Mouse (Mus musculus): ENCODE data around the gene Adamts10. TPM values are rescaled to one million over a fixed set of nuclear protein-coding genes. Genes with fewer than 3 reads are reported as not detected.

Gene Adamts10
- 119 and 142 TPM in 2 replicates for polyA plus RNA-seq (2015; fragmentation: Nextera tagmentation; extraction: Ambion mirVana)

GRCm38 (mm10) chr17:33523918-33524755 lies at the start of gene Adamts10:
Gene Adamts10 (plus strand): TSS chr17:33524204.
- Histone ChIP-seq H3K9me3 (no peaks in the 10 kb centered on the region), H3K4me2 (peak within 1 kb of the TSS; percentile 83), H3K36me3 (peaks cover 12% of the 10 kb centered on the region), H3K4me1 (peaks cover 40% of the 10 kb centered on the region), H3K4me3 (peak within 1 kb of the TSS; percentile 81), H3K27ac (peak within 1 kb of the TSS; percentile 95), H3K9ac (peak within 1 kb of the TSS; percentile 68), H3K27me3 (no peaks in the 10 kb centered on the region)
- under 1% methylated on average over 44 of the region's 44 CpGs for WGBS
- ATAC-seq (ENCODE audit: borderline replicate concordance, extremely low read depth, low FRiP score, low TSS enrichment), result peak; percentile 64

GRCm38 (mm10) chr17:33484020-33484419 lies 40.0 kb upstream of the Adamts10 start:
- Histone ChIP-seq H3K4me1 (0 out of 2 replicates have a peak, but pooled peaks cover 13% of the 10 kb centered on the region), H3K27ac (no peak overlapping the region), H3K36me3 (no peaks in the 10 kb centered on the region), H3K9ac (no peak overlapping the region), H3K4me3 (no peak overlapping the region), H3K9me3 (no peaks in the 10 kb centered on the region), H3K4me2 (no peak overlapping the region), H3K27me3 (no peaks in the 10 kb centered on the region)
- 36% methylated on average over 6 of the region's 6 CpGs for WGBS
- peak; percentile 23; the same call in 1 of the 2 replicates for ATAC-seq (ENCODE audit: borderline replicate concordance, extremely low read depth, low FRiP score, low TSS enrichment)

- 0 out of 2 replicates have a peak, but pooled peaks cover 13% of the 10 kb centered on the region for H3K4me1 ChIP-seq
- H3K36me3 ChIP-seq, result no peaks in the 10 kb centered on the region
- no peak overlapping the region for H3K27ac ChIP-seq
- no peak overlapping the region for H3K4me2 ChIP-seq
- no peak overlapping the region for H3K4me3 ChIP-seq
- WGBS, result 78% methylated on average over 2 of the region's 2 CpGs
- H3K9me3 ChIP-seq, result no peaks in the 10 kb centered on the region
- H3K27me3 ChIP-seq, result no peaks in the 10 kb centered on the region
- no peak for ATAC-seq (ENCODE audit: borderline replicate concordance, extremely low read depth, low FRiP score, low TSS enrichment)
- H3K9ac ChIP-seq, result no peak overlapping the region
Measured at GRCm38 (mm10) chr17:33487211-33487610, 36.8 kb upstream of the Adamts10 start.

- WGBS, result 75% methylated on average over 1 of the region's 1 CpGs
- no peak; the same call in 1 of the 2 replicates for ATAC-seq (ENCODE audit: borderline replicate concordance, extremely low read depth, low FRiP score, low TSS enrichment)
Measured at GRCm38 (mm10) chr17:33487652-33488051, 36.4 kb upstream of the Adamts10 start.

GRCm38 (mm10) chr17:33491371-33491770 lies 32.6 kb upstream of the Adamts10 start:
- ATAC-seq (ENCODE audit: borderline replicate concordance, extremely low read depth, low FRiP score, low TSS enrichment), result no peak
- Histone ChIP-seq H3K4me2 (no peak overlapping the region), H3K4me3 (no peak overlapping the region), H3K4me1 (0 out of 2 replicates have a peak, but pooled peaks cover 13% of the 10 kb centered on the region), H3K9me3 (no peaks in the 10 kb centered on the region), H3K27ac (no peak overlapping the region), H3K36me3 (no peaks in the 10 kb centered on the region), H3K9ac (no peak overlapping the region), H3K27me3 (no peaks in the 10 kb centered on the region)
- 81% methylated on average over 2 of the region's 2 CpGs for WGBS

More at GRCm38 (mm10) chr17:33487652-33488051, 36.4 kb upstream of the Adamts10 start:
- Histone ChIP-seq H3K27me3 (no peaks in the 10 kb centered on the region), H3K4me1 (0 out of 2 replicates have a peak, but pooled peaks cover 13% of the 10 kb centered on the region), H3K36me3 (no peaks in the 10 kb centered on the region), H3K9ac (no peak overlapping the region), H3K4me2 (no peak overlapping the region), H3K4me3 (no peak overlapping the region), H3K27ac (no peak overlapping the region), H3K9me3 (no peaks in the 10 kb centered on the region)

- H3K4me1 ChIP-seq, result 0 out of 2 replicates have a peak, but pooled peaks cover 6% of the 10 kb centered on the region
- no peaks in the 10 kb centered on the region for H3K9me3 ChIP-seq
- no peak overlapping the region for H3K27ac ChIP-seq
- ATAC-seq (ENCODE audit: borderline replicate concordance, extremely low read depth, low FRiP score, low TSS enrichment), result no peak
- WGBS, result 65% methylated on average over 6 of the region's 6 CpGs
- no peaks in the 10 kb centered on the region for H3K27me3 ChIP-seq
- no peak overlapping the region for H3K4me3 ChIP-seq
- no peaks in the 10 kb centered on the region for H3K36me3 ChIP-seq
- H3K9ac ChIP-seq, result no peak overlapping the region
- H3K4me2 ChIP-seq, result no peak overlapping the region
Measured at GRCm38 (mm10) chr17:33493065-33493464, 30.9 kb upstream of the Adamts10 start.

GRCm38 (mm10) chr17:33494586-33494985 lies 29.4 kb upstream of the Adamts10 start:
- Histone ChIP-seq H3K4me1 (peaks cover 7% of the 10 kb centered on the region; the same call in 1 of the 2 replicates), H3K4me3 (no peak overlapping the region), H3K9ac (no peak overlapping the region), H3K4me2 (no peak overlapping the region), H3K36me3 (no peaks in the 10 kb centered on the region), H3K27me3 (no peaks in the 10 kb centered on the region), H3K27ac (0 out of 2 replicates have a peak overlapping the region, but pooled peaks have one; percentile 45), H3K9me3 (no peaks in the 10 kb centered on the region)
- no peak; the same call in 1 of the 2 replicates for ATAC-seq (ENCODE audit: borderline replicate concordance, extremely low read depth, low FRiP score, low TSS enrichment)

- no peaks in the 10 kb centered on the region for H3K9me3 ChIP-seq
- no peak overlapping the region for H3K4me3 ChIP-seq
- H3K4me1 ChIP-seq, result peaks cover 24% of the 10 kb centered on the region
- H3K4me2 ChIP-seq, result no peak overlapping the region
- no peak for ATAC-seq (ENCODE audit: borderline replicate concordance, extremely low read depth, low FRiP score, low TSS enrichment)
- no peaks in the 10 kb centered on the region for H3K27me3 ChIP-seq
- no peaks in the 10 kb centered on the region for H3K36me3 ChIP-seq
- WGBS, result 54% methylated on average over 1 of the region's 1 CpGs
- no peak overlapping the region for H3K9ac ChIP-seq
- H3K27ac ChIP-seq, result no peak overlapping the region
Measured at GRCm38 (mm10) chr17:33498918-33499317, 25.1 kb upstream of the Adamts10 start.

- Histone ChIP-seq H3K27ac (no peak overlapping the region), H3K4me3 (no peak overlapping the region), H3K9ac (no peak overlapping the region), H3K36me3 (no peaks in the 10 kb centered on the region), H3K4me1 (peaks cover 32% of the 10 kb centered on the region), H3K4me2 (no peak overlapping the region), H3K27me3 (no peaks in the 10 kb centered on the region), H3K9me3 (no peaks in the 10 kb centered on the region)
- no peak for ATAC-seq (ENCODE audit: borderline replicate concordance, extremely low read depth, low FRiP score, low TSS enrichment)
- WGBS, result 91% methylated on average over 1 of the region's 1 CpGs
Measured at GRCm38 (mm10) chr17:33508386-33508785, 15.6 kb upstream of the Adamts10 start.

- ATAC-seq (ENCODE audit: borderline replicate concordance, extremely low read depth, low FRiP score, low TSS enrichment), result no peak
Measured at GRCm38 (mm10) chr17:33510172-33510571, 13.8 kb upstream of the Adamts10 start.

GRCm38 (mm10) chr17:33512441-33513415 lies 11.3 kb upstream of the Adamts10 start:
- H3K27me3 ChIP-seq, result no peaks in the 10 kb centered on the region
- peaks cover 17% of the 10 kb centered on the region; the same call in 1 of the 2 replicates for H3K4me1 ChIP-seq
- H3K4me2 ChIP-seq, result no peak overlapping the region
- H3K9me3 ChIP-seq, result no peaks in the 10 kb centered on the region
- H3K4me3 ChIP-seq, result no peak overlapping the region
- H3K9ac ChIP-seq, result no peak overlapping the region
- ATAC-seq (ENCODE audit: borderline replicate concordance, extremely low read depth, low FRiP score, low TSS enrichment), result peak; percentile 52; the same call in 1 of the 2 replicates
- peak overlapping the region; percentile 37 for H3K27ac ChIP-seq
- WGBS, result 14% methylated on average over 2 of the region's 2 CpGs
- no peaks in the 10 kb centered on the region for H3K36me3 ChIP-seq

More at GRCm38 (mm10) chr17:33510172-33510571, 13.8 kb upstream of the Adamts10 start:
- Histone ChIP-seq H3K27ac (no peak overlapping the region), H3K4me1 (peaks cover 24% of the 10 kb centered on the region), H3K9ac (no peak overlapping the region), H3K4me2 (no peak overlapping the region), H3K4me3 (no peak overlapping the region), H3K36me3 (no peaks in the 10 kb centered on the region), H3K27me3 (no peaks in the 10 kb centered on the region), H3K9me3 (no peaks in the 10 kb centered on the region)
- 38% methylated on average over 5 of the region's 5 CpGs for WGBS
